Mouse (Mus musculus): Measurements from ENCODE around the gene Nyap1.

The Nyap1 gene

DNA sequence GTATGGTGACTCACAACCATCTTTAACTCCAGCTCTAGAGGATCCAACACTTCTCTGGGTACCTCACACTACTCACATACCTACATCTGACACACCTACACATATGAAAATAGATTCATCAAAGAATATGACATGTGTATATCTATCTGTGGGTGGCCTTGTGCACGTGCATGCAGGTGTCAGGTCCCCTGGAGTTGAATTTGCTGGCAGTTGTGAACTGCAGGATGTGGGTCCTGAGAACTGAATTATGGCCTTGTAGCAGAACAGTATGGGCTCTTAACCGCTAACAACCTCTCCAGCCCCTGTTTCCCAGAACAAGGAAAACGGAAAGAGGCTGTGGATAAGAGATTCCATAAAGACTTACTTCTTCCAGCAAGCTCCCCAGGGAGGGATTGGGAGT lies 42.3 kb downstream of the Nyap1 start:
- no peak for DNase-seq (ENCODE audit: low read depth, low spot score)

DNA sequence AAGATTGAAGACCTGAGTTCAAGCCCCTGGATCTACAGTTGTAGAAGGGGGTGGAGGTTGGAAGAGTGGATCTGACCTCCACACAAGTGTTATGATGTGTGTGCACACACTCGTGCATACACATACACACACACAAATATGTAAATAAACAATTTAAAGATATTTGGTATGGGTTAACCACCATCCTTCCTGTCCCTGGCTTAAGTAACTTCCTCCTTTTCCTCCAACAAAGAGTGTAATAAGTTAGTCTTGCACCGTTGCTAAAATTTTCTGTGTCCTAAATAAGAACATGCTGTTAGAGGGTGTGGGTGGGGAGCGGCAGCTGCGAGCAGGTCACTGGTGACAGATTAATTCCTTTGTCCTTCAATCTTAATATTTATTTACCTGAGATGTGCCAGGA lies 45.5 kb downstream of the Nyap1 start:
- DNase-seq (ENCODE audit: low read depth, low spot score): no peak

- DNase-seq (ENCODE audit: low read depth, low spot score): no peak
These were observed 46.6 kb downstream of the Nyap1 start for GRCm38 (mm10) chr5:137694796-137695195.

- DNase-seq (ENCODE audit: low read depth, low spot score): no peak
These were observed 49.5 kb downstream of the Nyap1 start for GRCm38 (mm10) chr5:137691881-137692280.

GRCm38 (mm10) chr5:137690531-137690930 lies 50.9 kb downstream of the Nyap1 start:
- DNase-seq (ENCODE audit: low read depth, low spot score): no peak

GRCm38 (mm10) chr5:137689974-137690373 lies 51.4 kb downstream of the Nyap1 start:
- no peak for DNase-seq (ENCODE audit: low read depth, low spot score)

DNA sequence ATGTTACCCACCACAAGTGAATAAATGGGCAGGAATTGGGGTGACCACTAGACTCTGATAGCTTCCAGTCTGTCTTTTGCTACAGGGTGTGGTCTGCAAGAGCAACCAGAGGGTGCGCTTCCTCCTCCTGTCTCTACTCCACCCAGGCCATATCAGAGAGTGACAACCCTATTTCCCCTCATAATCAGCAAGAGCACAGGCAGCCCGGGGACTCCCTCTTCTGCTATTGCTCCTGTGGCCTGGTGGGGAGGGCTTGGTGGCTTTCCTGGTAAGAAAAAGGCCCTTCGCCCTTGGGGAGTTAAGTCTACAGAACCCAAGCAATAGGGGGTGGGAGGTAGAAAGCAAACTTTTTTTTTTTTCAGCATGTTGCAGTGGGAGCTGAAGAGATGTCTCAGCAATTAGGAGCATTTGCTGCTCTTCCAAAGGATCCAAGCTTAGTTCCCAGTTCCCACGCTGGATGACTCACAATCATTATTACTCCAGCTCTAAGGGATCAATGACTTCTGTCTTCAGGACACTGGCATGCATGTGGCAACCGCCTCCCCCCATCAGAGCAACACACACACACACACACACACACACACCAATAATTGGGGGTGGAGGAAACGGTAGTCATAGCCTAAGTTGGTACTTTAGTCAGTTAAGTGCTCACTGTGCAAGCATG lies 55.1 kb downstream of the Nyap1 start:
- no peak for DNase-seq (ENCODE audit: low read depth, low spot score)

DNA sequence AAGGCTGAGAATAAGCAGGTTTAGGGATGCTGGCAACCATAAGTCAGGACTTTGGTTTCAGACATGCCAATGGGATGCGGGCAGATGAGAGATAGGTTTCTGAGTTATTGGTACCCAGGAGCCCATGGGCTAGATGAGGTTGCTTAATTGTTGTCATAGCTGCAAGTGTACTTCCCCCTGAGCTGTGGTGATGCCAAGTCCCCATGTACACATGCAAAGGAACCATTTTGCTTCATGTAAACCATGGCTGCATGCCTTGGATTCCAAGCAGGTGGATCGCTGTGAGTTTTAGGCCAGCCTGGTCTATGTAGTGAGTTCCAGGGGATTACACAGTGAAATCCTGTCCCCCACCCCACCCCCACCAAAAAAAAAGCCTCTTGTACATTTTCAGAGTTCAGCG lies 55.8 kb downstream of the Nyap1 start:
- no peak for DNase-seq (ENCODE audit: low read depth, low spot score)

DNA sequence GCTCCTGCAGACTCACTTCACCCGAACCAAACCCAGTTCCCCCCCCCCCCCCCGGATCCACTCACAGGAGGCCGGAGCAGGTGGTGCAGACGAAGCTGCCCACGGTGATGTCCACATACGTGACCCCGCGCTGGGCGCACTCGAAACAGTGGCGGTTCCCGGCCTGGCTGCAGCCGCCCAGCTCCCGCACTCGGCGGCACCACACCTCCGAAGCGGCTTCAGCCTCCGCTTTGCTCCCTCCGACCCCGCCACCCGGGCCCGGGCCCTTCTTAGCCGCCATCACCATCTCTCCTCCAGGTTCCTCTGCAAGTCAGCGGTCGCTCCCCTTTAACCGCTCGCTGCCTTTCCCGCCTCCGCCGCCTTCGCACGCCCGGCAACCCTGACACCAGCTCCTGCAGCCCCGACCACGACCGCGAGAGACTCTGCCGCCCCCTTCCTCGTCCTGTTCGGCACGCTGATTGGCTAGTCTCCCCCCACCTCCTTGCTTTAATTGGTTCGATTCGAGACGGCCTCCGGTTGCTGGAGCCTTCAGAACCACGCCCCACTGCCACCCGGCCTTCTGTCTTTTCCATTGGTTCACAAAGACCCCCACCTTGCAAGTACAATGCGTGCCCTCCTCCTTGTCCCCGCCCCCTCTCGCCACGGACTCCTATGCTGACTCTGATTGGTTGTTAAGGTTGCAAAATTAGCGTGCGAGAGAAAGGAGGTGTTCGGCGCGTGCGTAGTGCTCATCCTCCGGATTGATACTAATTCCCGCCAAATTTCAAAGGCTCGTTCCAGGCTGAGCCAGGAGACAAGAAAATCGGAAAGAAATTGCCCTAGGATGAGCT lies 56.9 kb downstream of the Nyap1 start, which contains the start of gene Agfg2:
Gene Agfg2, minus strand, starts transcription at position 433 of the 830 bp plus-strand sequence.
- peak; percentile 99 for DNase-seq (ENCODE audit: low read depth, low spot score)

DNA sequence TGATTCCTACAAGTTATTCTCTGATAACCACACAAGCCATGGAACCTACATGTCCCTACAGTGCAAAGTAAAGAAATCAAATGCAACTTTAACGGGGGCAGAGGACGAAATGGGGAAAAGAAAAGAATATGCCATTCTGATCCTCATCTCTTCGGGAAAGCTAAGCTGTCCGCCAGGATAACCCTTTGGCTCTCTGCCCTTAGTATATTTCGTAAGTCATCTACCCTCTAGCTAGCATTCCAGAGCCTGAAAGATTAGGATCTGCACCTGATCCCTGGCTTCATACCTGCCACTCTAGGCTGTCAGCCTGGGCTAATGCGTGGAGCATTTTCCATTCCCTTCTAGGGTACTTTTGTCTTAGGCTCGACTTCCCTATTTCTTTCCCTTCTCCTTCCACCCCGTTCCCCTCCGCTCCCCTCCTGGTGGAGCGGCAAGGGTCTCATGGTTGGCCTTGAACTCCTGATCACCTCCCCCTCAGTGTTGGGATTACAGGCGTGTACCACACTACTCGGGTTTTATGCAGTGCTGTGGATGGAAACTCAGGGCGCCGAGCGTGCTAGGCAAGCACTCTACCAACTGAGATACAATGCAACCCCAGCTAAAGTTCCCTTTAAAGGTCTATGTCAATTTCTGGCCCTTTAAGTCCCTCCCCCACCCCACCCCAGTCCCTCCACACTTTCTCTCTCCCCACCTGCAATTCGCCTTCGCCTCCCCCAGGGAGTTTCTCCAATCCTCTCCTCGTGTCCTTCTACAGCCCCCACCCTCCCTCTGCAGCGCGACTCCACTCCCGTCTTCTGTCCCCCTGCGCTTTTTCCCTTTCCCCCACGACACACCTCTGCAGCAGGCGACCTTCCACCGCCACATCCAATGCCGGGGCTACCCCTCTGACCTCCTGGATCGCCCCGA lies 57.8 kb downstream of the Nyap1 start:
- no peak for DNase-seq (ENCODE audit: low read depth, low spot score)

DNA sequence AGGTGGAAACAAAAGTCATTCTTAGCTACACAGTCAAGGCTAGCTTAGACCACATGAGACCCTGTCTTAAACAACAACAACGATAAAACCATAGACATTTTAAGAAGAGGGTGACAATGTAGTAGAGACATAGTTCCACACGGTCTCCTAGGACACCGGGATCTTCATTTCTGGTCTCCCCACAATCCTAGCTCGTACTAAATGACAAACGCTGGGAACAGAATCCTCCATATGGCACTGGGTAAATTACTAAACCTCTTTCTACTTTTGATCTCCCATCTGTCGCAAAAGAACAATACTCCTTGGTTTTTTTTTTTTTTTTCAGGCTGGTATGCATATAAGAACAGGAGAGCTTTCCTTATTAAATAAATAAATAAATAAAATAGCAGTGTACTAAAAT lies 58.9 kb downstream of the Nyap1 start:
- no peak for DNase-seq (ENCODE audit: low read depth, low spot score)
